9 mouse cellular contexts compared by ENCODE assay signal in the genomic region with DNA sequence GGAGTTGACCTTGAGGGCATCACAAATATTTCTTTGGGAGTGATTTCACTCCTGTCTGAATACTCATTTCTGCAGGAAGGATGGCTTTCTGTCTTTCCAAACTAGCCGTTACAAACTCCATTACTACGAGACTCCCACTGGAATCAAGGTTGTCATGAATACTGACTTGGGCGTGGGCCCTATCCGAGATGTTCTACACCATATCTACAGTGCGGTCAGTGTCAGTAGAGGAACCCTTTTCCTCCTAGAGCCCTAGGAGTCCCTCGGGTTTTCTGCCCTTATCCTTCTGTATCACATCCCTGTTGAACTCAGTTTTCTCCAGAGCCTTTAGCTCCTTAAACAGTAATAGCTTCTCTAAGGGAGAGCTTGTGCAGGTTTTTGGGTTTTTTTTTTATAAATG. TPM values are rescaled to one million over a fixed set of nuclear protein-coding genes. Genes with fewer than 3 reads are reported as not detected.
DNase-seq lines count a peak whose midpoint lies in the region; ATAC-seq lines count a peak whose summit lies in the region.
"Had no signal": no experiment of that assay in that cellular context is flagged by ENCODE, and none has a peak within 500 bp of the region (broad histone marks: within the 10 kb centered on the region; RNA-seq: fewer than 3 reads in every experiment).

No protein-coding gene starts in this region.

- peak overlapping the region; percentile 87 for H3K4me2 ChIP-seq in lung, embryonic 15.5 days
- H3K4me2 ChIP-seq in forebrain, embryonic 12.5 days: peak overlapping the region; percentile 79
- peak overlapping the region; percentile 83 for H3K4me2 ChIP-seq in limb, embryonic 13.5 days (replicated peaks)
- H3K4me2 ChIP-seq in stomach, embryonic 14.5 days (replicated peaks; ENCODE audit: low read depth, low read length): peak overlapping the region; percentile 88; the same call in 1 of the 2 replicates

- peak overlapping the region; percentile 73 for H3K9ac ChIP-seq in lung, embryonic 15.5 days
- H3K9ac ChIP-seq in forebrain, embryonic 12.5 days: 0 out of 2 replicates have a peak overlapping the region, but pooled peaks have one; percentile 67
- peak overlapping the region; percentile 69; the same call in 1 of the 2 replicates for H3K9ac ChIP-seq in limb, embryonic 13.5 days
- no peak overlapping the region for H3K9ac ChIP-seq in stomach, embryonic 14.5 days (replicated peaks; ENCODE audit: low read depth, low read length)

- peaks cover 25% of the 10 kb centered on the region for H3K27me3 ChIP-seq in lung, embryonic 15.5 days
- H3K27me3 ChIP-seq in forebrain, embryonic 12.5 days: peaks cover 34% of the 10 kb centered on the region
- H3K27me3 ChIP-seq in limb, embryonic 13.5 days: peaks cover 32% of the 10 kb centered on the region
- H3K27me3 ChIP-seq in stomach, embryonic 14.5 days (ENCODE audit: control insufficient read depth, insufficient read depth, low read length): peaks cover 3% of the 10 kb centered on the region; the same call in 1 of the 2 replicates

- ATAC-seq in lung, embryonic 15.5 days (ENCODE audit: borderline replicate concordance, extremely low read depth, low FRiP score, low TSS enrichment): no peak
- no peak for ATAC-seq in forebrain, embryonic 12.5 days (ENCODE audit: low FRiP score)
- ATAC-seq in limb, embryonic 13.5 days (ENCODE audit: low FRiP score, low read depth): no peak
- ATAC-seq in stomach, embryonic 14.5 days (ENCODE audit: insufficient number of reproducible peaks, insufficient read depth, low FRiP score, low read depth): no peak
- ATAC-seq: activated CD4-positive, CD25-positive, alpha-beta regulatory T cell, adult 4 months had no signal

- no peak overlapping the region for H3K27ac ChIP-seq in lung, embryonic 15.5 days
- H3K27ac ChIP-seq in forebrain, embryonic 12.5 days: no peak overlapping the region
- no peak overlapping the region for H3K27ac ChIP-seq in limb, embryonic 13.5 days
- no peak overlapping the region for H3K27ac ChIP-seq in stomach, embryonic 14.5 days (ENCODE audit: low read length)

- peaks cover 43% of the 10 kb centered on the region for H3K4me1 ChIP-seq in lung, embryonic 15.5 days
- H3K4me1 ChIP-seq in forebrain, embryonic 12.5 days: peaks cover 51% of the 10 kb centered on the region
- peaks cover 44% of the 10 kb centered on the region for H3K4me1 ChIP-seq in limb, embryonic 13.5 days
- H3K4me1 ChIP-seq in stomach, embryonic 14.5 days (ENCODE audit: control insufficient read depth, insufficient read depth, low read length): peaks cover 23% of the 10 kb centered on the region

- no peak for DNase-seq in lung, postnatal 36 days
- no peak for DNase-seq in frontal cortex, postnatal 10 days (ENCODE audit: low spot score in 2 of 2)
- DNase-seq in embryo, embryonic 9.5 days (ENCODE audit: extremely low spot score): no peak
- DNase-seq in right cerebral cortex, postnatal 14 days: no peak

- 79% methylated on average over 6 of the region's 6 CpGs for WGBS in lung, embryonic 15.5 days
- WGBS in forebrain, embryonic 12.5 days: 83% methylated on average over 6 of the region's 6 CpGs
- 82% methylated on average over 6 of the region's 6 CpGs for WGBS in limb, embryonic 13.5 days
- WGBS in stomach, embryonic 14.5 days: 78% methylated on average over 6 of the region's 6 CpGs

- no peaks in the 10 kb centered on the region for H3K9me3 ChIP-seq in lung, embryonic 15.5 days
- H3K9me3 ChIP-seq in forebrain, embryonic 12.5 days: no peaks in the 10 kb centered on the region
- no peaks in the 10 kb centered on the region for H3K9me3 ChIP-seq in limb, embryonic 13.5 days
- H3K9me3 ChIP-seq in stomach, embryonic 14.5 days (ENCODE audit: control insufficient read depth, low read depth, low read length): no peaks in the 10 kb centered on the region

- peak overlapping the region; percentile 62 for H3K4me3 ChIP-seq in lung, embryonic 15.5 days
- peak overlapping the region; percentile 62 for H3K4me3 ChIP-seq in forebrain, embryonic 12.5 days (replicated peaks)
- peak overlapping the region; percentile 60 for H3K4me3 ChIP-seq in limb, embryonic 13.5 days
- peak overlapping the region; percentile 67; the same call in 1 of the 2 replicates for H3K4me3 ChIP-seq in stomach, embryonic 14.5 days (ENCODE audit: low read depth, low read length)

- peaks cover 4% of the 10 kb centered on the region for H3K36me3 ChIP-seq in lung, embryonic 15.5 days
- peaks cover 10% of the 10 kb centered on the region for H3K36me3 ChIP-seq in forebrain, embryonic 12.5 days (replicated peaks)
- peaks cover 10% of the 10 kb centered on the region for H3K36me3 ChIP-seq in limb, embryonic 13.5 days
- peaks cover 2% of the 10 kb centered on the region; the same call in 1 of the 2 replicates for H3K36me3 ChIP-seq in stomach, embryonic 14.5 days (ENCODE audit: control insufficient read depth, insufficient read depth, low read length)

RNA-seq across cellular contexts. Expression of gene Trappc1, which starts 1.0 kb away (rescaled TPM):
- polyA plus RNA-seq in lung, embryonic 15.5 days (2015; fragmentation: Nextera tagmentation; extraction: Ambion mirVana): 150 and 157 TPM in 2 replicates
- polyA plus RNA-seq in forebrain, embryonic 12.5 days (2016; fragmentation: Nextera tagmentation; extraction: Ambion mirVana): 185 and 192 TPM in 2 replicates
- polyA plus RNA-seq in limb, embryonic 13.5 days (2015; fragmentation: Nextera tagmentation; extraction: Ambion mirVana): 153 and 162 TPM in 2 replicates
- polyA plus RNA-seq in stomach, embryonic 14.5 days (2014; fragmentation: Nextera tagmentation; extraction: Ambion mirVana): 141 and 147 TPM in 2 replicates

RNA-seq across cellular contexts. Expression of gene Cntrob, which starts 1.2 kb away (rescaled TPM):
- polyA plus RNA-seq in lung, embryonic 15.5 days (2015; fragmentation: Nextera tagmentation; extraction: Ambion mirVana): 24.3 and 24.6 TPM in 2 replicates
- polyA plus RNA-seq in forebrain, embryonic 12.5 days (2016; fragmentation: Nextera tagmentation; extraction: Ambion mirVana): 49.0 and 52.6 TPM in 2 replicates
- 25.3 and 26.4 TPM in 2 replicates for polyA plus RNA-seq in limb, embryonic 13.5 days (2015; fragmentation: Nextera tagmentation; extraction: Ambion mirVana)
- 13.9 and 16.4 TPM in 2 replicates for polyA plus RNA-seq in stomach, embryonic 14.5 days (2014; fragmentation: Nextera tagmentation; extraction: Ambion mirVana)

RNA-seq across cellular contexts. Expression of gene Kcnab3, which starts 1.3 kb away (rescaled TPM):
- 0.74 and 1.1 TPM in 2 replicates for polyA plus RNA-seq in lung, embryonic 15.5 days (2015; fragmentation: Nextera tagmentation; extraction: Ambion mirVana)
- polyA plus RNA-seq in forebrain, embryonic 12.5 days (2016; fragmentation: Nextera tagmentation; extraction: Ambion mirVana): 5.1 and 5.5 TPM in 2 replicates
- 2.4 and 2.8 TPM in 2 replicates for polyA plus RNA-seq in limb, embryonic 13.5 days (2015; fragmentation: Nextera tagmentation; extraction: Ambion mirVana)
- polyA plus RNA-seq in stomach, embryonic 14.5 days (2014; fragmentation: Nextera tagmentation; extraction: Ambion mirVana): 1.7 TPM in 2 replicates

RNA-seq across cellular contexts. Expression of gene Rnf227, which starts 15.5 kb away (rescaled TPM):
- polyA plus RNA-seq in lung, embryonic 15.5 days (2015; fragmentation: Nextera tagmentation; extraction: Ambion mirVana): 12.0 and 14.8 TPM in 2 replicates
- polyA plus RNA-seq in forebrain, embryonic 12.5 days (2016; fragmentation: Nextera tagmentation; extraction: Ambion mirVana): 44.8 and 46.3 TPM in 2 replicates
- polyA plus RNA-seq in limb, embryonic 13.5 days (2015; fragmentation: Nextera tagmentation; extraction: Ambion mirVana): 24.6 and 24.9 TPM in 2 replicates
- polyA plus RNA-seq in stomach, embryonic 14.5 days (2014; fragmentation: Nextera tagmentation; extraction: Ambion mirVana): 15.3 and 16.3 TPM in 2 replicates

RNA-seq across cellular contexts. Expression of gene Chd3, which starts 44.5 kb away (rescaled TPM):
- polyA plus RNA-seq in lung, embryonic 15.5 days (2015; fragmentation: Nextera tagmentation; extraction: Ambion mirVana): 56.7 and 59.4 TPM in 2 replicates
- 94.3 and 98.3 TPM in 2 replicates for polyA plus RNA-seq in forebrain, embryonic 12.5 days (2016; fragmentation: Nextera tagmentation; extraction: Ambion mirVana)
- polyA plus RNA-seq in limb, embryonic 13.5 days (2015; fragmentation: Nextera tagmentation; extraction: Ambion mirVana): 117 and 119 TPM in 2 replicates
- polyA plus RNA-seq in stomach, embryonic 14.5 days (2014; fragmentation: Nextera tagmentation; extraction: Ambion mirVana): 85.3 and 87.4 TPM in 2 replicates
